21 mouse cellular contexts compared by ENCODE assay signal in genomic region chr19:16318128-16318811, GRCm38 (mm10).
DNase-seq lines count a peak whose midpoint lies in the region; ATAC-seq lines count a peak whose summit lies in the region.
"Had no signal": no experiment of that assay in that cellular context is flagged by ENCODE, and none has a peak within 500 bp of the region (broad histone marks: within the 10 kb centered on the region; RNA-seq: fewer than 3 reads in every experiment).

No protein-coding gene starts in this region.

- 29% methylated on average over 14 of the region's 14 CpGs for WGBS in kidney, embryonic 15.5 days
- 52% methylated on average over 14 of the region's 14 CpGs for WGBS in liver, embryonic 11.5 days
- 80% methylated on average over 14 of the region's 14 CpGs for WGBS in forebrain, embryonic 10.5 days

- H3K4me3 ChIP-seq in kidney, embryonic 15.5 days (replicated peaks): no peak overlapping the region
- no peak overlapping the region for H3K4me3 ChIP-seq in liver, embryonic 11.5 days (ENCODE audit: low read depth, low read length)
- no peak overlapping the region for H3K4me3 ChIP-seq in forebrain, embryonic 10.5 days
- H3K4me3 ChIP-seq: embryonic facial prominence, embryonic 15.5 days; liver, embryonic 13.5 days; lung, embryonic 15.5 days; myocyte; stomach, embryonic 15.5 days had no signal

- no peak overlapping the region for H3K9ac ChIP-seq in kidney, embryonic 15.5 days
- no peak overlapping the region for H3K9ac ChIP-seq in liver, embryonic 11.5 days (ENCODE audit: low read depth, low read length)
- H3K9ac ChIP-seq: embryonic facial prominence, embryonic 15.5 days; liver, embryonic 13.5 days; lung, embryonic 15.5 days; stomach, embryonic 15.5 days had no signal

- H3K36me3 ChIP-seq in kidney, embryonic 15.5 days: peaks cover 9% of the 10 kb centered on the region; the same call in 1 of the 2 replicates
- H3K36me3 ChIP-seq in liver, embryonic 11.5 days (ENCODE audit: control insufficient read depth, insufficient read depth, low read length): no peaks in the 10 kb centered on the region
- peaks cover 8% of the 10 kb centered on the region for H3K36me3 ChIP-seq in forebrain, embryonic 10.5 days (replicated peaks)
- H3K36me3 ChIP-seq: embryonic facial prominence, embryonic 15.5 days; liver, embryonic 13.5 days; stomach, embryonic 15.5 days had no signal

- DNase-seq in kidney, postnatal 36 days: no peak
- DNase-seq in liver, embryonic 11.5 days (ENCODE audit: low spot score): no peak
- no peak for DNase-seq in liver
- DNase-seq in cerebellum, postnatal 10 days: no peak
- DNase-seq in forebrain, embryonic 10.5 days (ENCODE audit: extremely low spot score, low spot score): no peak
- DNase-seq: adrenal gland, adult 8-10 months; cerebellum, adult 9-10 months; gastrocnemius, postnatal 10 days; kidney, adult 18-20 months; liver, embryonic 13.5 days; midbrain, embryonic 14.5 days; right cerebral cortex, postnatal 25 days; thymus, adult 18-20 months had no signal

- 0 out of 2 replicates have a peak overlapping the region, but pooled peaks have one; percentile 7 for H3K4me2 ChIP-seq in kidney, embryonic 15.5 days
- H3K4me2 ChIP-seq in liver, embryonic 11.5 days: peak overlapping the region; percentile 20; the same call in 1 of the 2 replicates
- H3K4me2 ChIP-seq: embryonic facial prominence, embryonic 15.5 days; liver, embryonic 13.5 days; lung, embryonic 15.5 days; stomach, embryonic 15.5 days had no signal

- H3K27ac ChIP-seq in kidney, embryonic 15.5 days: peak overlapping the region; percentile 58
- no peak overlapping the region for H3K27ac ChIP-seq in liver, embryonic 11.5 days (ENCODE audit: low read depth, low read length)
- no peak overlapping the region for H3K27ac ChIP-seq in forebrain, embryonic 10.5 days
- H3K27ac ChIP-seq: embryonic facial prominence, embryonic 15.5 days; liver, embryonic 13.5 days; lung, embryonic 15.5 days; macrophage; stomach, embryonic 15.5 days had no signal

- peak; percentile 56 for ATAC-seq in kidney, embryonic 15.5 days (replicated peaks; ENCODE audit: low FRiP score)
- ATAC-seq in liver, embryonic 11.5 days (replicated peaks; ENCODE audit: low FRiP score): 0 out of 2 replicates have a peak, but pooled peaks have one; percentile 18
- peak; percentile 80 for ATAC-seq in granulocyte monocyte progenitor cell, adult 5-6 weeks (replicated peaks; ENCODE audit: poor library complexity, severe bottlenecking)
- peak; percentile 75 for ATAC-seq in megakaryocyte progenitor cell, adult 5-6 weeks (replicated peaks; ENCODE audit: poor library complexity)

- H3K27me3 ChIP-seq in kidney, embryonic 15.5 days: no peaks in the 10 kb centered on the region
- H3K27me3 ChIP-seq in liver, embryonic 11.5 days (replicated peaks; ENCODE audit: control insufficient read depth, insufficient read depth, low read length): no peaks in the 10 kb centered on the region
- H3K27me3 ChIP-seq in forebrain, embryonic 10.5 days (ENCODE audit: poor library complexity, severe bottlenecking): no peaks in the 10 kb centered on the region
- H3K27me3 ChIP-seq: embryonic facial prominence, embryonic 15.5 days; liver, embryonic 13.5 days; lung, embryonic 15.5 days; stomach, embryonic 15.5 days had no signal

- H3K4me1 ChIP-seq in kidney, embryonic 15.5 days: peaks cover 26% of the 10 kb centered on the region
- peaks cover 7% of the 10 kb centered on the region for H3K4me1 ChIP-seq in liver, embryonic 11.5 days (replicated peaks; ENCODE audit: control insufficient read depth, insufficient read depth, low read length)
- peaks cover 14% of the 10 kb centered on the region for H3K4me1 ChIP-seq in forebrain, embryonic 10.5 days
- H3K4me1 ChIP-seq: stomach, embryonic 15.5 days had no signal

- no peaks in the 10 kb centered on the region for H3K9me3 ChIP-seq in kidney, embryonic 15.5 days (replicated peaks)
- H3K9me3 ChIP-seq in liver, embryonic 11.5 days (ENCODE audit: control insufficient read depth, low read length): no peaks in the 10 kb centered on the region
- no peaks in the 10 kb centered on the region for H3K9me3 ChIP-seq in forebrain, embryonic 10.5 days
- H3K9me3 ChIP-seq: embryonic facial prominence, embryonic 15.5 days; liver, embryonic 13.5 days; lung, embryonic 15.5 days; stomach, embryonic 15.5 days had no signal

Comparison
In these comparisons a context has a peak if more than half of its experiments do, and no peak if none do; other contexts are left out.
1. ATAC-seq: peak in every context shown above with its lines; median percentile 80 in granulocyte monocyte progenitor cell, adult 5-6 weeks; 75 in megakaryocyte progenitor cell, adult 5-6 weeks; 56 in kidney, embryonic 15.5 days; 18 in liver, embryonic 11.5 days.